Mouse (Mus musculus) midbrain, embryonic 13.5 days (tissue): Measurements from ENCODE around the gene Lta. TPM values are rescaled to one million over a fixed set of nuclear protein-coding genes. Genes with fewer than 3 reads are reported as not detected.

Source experiments
- ATAC-seq: fragments of 200-750 bp; cut with Nextera tagmentation; 2 replicates; pipeline ENCODE4 v1.8.0; 2017; ENCODE audit warnings: mild to moderate bottlenecking, moderate TSS enrichment, moderate library complexity
- H3K27ac ChIP-seq: fragments of 300-500 bp; sonication (generic); 2 replicates; pipeline ENCODE4 v1.5.1; 2015; ENCODE audit warnings: inconsistent platforms, mild to moderate bottlenecking, moderate library complexity
- H3K27me3 ChIP-seq: fragments of 300-500 bp; sonication (generic); 2 replicates; pipeline ENCODE4 v1.6.1; 2015; ENCODE audit warnings: mild to moderate bottlenecking, inconsistent platforms
- H3K36me3 ChIP-seq: fragments of 300-500 bp; sonication (generic); 2 replicates; pipeline ENCODE4 v1.6.1; 2015; ENCODE audit warnings: mild to moderate bottlenecking, inconsistent platforms
- H3K4me1 ChIP-seq: fragments of 300-500 bp; sonication (generic); replicated peaks from 2 replicates; pipeline ENCODE4 v1.6.1; 2015; ENCODE audit warnings: inconsistent platforms
- H3K4me2 ChIP-seq: fragments of 300-500 bp; sonication (generic); replicated peaks from 2 replicates; pipeline ENCODE4 v1.6.1; 2015; ENCODE audit warnings: moderate library complexity, mild to moderate bottlenecking, inconsistent platforms
- H3K4me3 ChIP-seq: fragments of 300-500 bp; sonication (generic); replicated peaks from 2 replicates; pipeline ENCODE4 v1.5.1; 2015; ENCODE audit warnings: mild to moderate bottlenecking, inconsistent platforms
- H3K9ac ChIP-seq: fragments of 300-500 bp; sonication (generic); replicated peaks from 2 replicates; pipeline ENCODE4 v1.6.1; 2015; ENCODE audit warnings: mild to moderate bottlenecking, inconsistent platforms
- H3K9me3 ChIP-seq: fragments of 300-500 bp; sonication (generic); 2 replicates; pipeline ENCODE4 v1.6.1; 2016; ENCODE audit warnings: mild to moderate bottlenecking, inconsistent platforms
- WGBS: fragments of 180-500 bp; shearing (Covaris S2); methylation state at CpG from one replicate; pipeline ENCODE4 v1.1.7; 2015; 5-methylcytosine and 5-hydroxymethylcytosine counted together
- polyA plus RNA-seq: library from polyadenylated mRNA; unstranded; fragments of >200 nt; fragmentation: Nextera tagmentation; extraction: Ambion mirVana; gene quantifications from 2 replicates; pipeline ENCODE4 v1.2.1, GENCODE M21; 2015

The Lta gene
- polyA plus RNA-seq, 1 experiment from 2014 or later: 0.11 TPM

DNA sequence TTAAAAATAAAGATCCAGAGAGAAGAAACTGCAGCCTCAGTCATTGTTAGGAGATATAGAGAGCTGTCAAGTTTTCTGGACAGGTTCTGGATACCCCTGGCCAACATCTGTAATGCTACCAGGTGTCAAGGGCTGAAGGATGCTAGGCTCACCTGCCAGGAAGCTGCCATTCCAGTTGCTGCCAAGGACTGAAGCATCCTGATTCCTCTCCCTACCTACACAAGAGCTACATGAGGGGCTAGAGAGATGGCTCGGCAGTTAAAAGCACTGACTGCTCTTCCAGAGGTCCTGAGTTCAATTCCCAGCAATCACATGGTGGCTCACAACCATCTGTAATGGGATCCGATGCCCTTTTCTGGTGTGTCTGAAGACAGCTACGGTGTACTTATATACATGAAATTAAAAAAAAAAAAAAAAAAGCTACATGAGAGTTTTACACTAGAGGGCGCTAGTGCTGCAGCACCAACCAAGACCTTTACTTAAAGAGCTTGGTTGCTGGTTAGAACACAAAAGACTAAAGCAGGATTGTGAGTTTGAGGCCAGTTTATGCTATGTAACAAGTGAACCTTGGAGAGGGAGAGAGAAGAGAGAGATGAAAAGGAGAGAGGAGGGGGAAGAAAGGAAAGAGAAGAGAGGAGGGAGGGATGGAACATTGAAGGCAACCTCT lies 36.5 kb downstream of the Lta start:
- H3K4me1 ChIP-seq: peaks cover 11% of the 10 kb centered on the region
- no peak for ATAC-seq
- peak overlapping the region; percentile 57 for H3K27ac ChIP-seq
- H3K4me3 ChIP-seq: no peak overlapping the region
- no peaks in the 10 kb centered on the region for H3K9me3 ChIP-seq
- peaks cover 3% of the 10 kb centered on the region; the same call in 1 of the 2 replicates for H3K27me3 ChIP-seq
- no peak overlapping the region for H3K9ac ChIP-seq
- H3K4me2 ChIP-seq: no peak overlapping the region
- 18% methylated on average over 4 of the region's 4 CpGs for WGBS
- no peaks in the 10 kb centered on the region for H3K36me3 ChIP-seq

DNA sequence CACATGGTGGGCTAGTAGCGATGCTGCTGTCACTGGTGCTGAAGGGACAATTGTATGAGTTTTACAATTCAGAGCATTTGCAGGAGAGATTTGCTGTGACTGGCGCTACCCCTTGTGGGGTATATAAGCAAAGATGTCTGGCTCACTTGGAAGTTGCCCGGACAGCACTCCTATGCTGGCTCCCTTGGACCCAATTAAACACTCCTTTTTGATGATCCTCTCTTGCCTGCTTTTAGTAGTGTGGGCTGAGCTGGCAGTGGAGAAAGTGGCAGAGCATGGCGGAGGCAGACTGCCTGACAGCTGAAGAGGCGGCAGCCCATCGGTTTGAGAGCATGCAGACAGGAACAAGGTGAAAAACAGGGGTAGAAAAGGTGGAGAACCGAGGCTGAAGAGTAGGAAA lies 37.4 kb downstream of the Lta start:
- H3K4me2 ChIP-seq: no peak overlapping the region
- peaks cover 18% of the 10 kb centered on the region for H3K4me1 ChIP-seq
- H3K27ac ChIP-seq: no peak overlapping the region
- 90% methylated on average over 7 of the region's 7 CpGs for WGBS
- no peaks in the 10 kb centered on the region for H3K9me3 ChIP-seq
- H3K9ac ChIP-seq: no peak overlapping the region
- H3K27me3 ChIP-seq: no peaks in the 10 kb centered on the region
- ATAC-seq: no peak
- no peak overlapping the region for H3K4me3 ChIP-seq
- H3K36me3 ChIP-seq: no peaks in the 10 kb centered on the region

DNA sequence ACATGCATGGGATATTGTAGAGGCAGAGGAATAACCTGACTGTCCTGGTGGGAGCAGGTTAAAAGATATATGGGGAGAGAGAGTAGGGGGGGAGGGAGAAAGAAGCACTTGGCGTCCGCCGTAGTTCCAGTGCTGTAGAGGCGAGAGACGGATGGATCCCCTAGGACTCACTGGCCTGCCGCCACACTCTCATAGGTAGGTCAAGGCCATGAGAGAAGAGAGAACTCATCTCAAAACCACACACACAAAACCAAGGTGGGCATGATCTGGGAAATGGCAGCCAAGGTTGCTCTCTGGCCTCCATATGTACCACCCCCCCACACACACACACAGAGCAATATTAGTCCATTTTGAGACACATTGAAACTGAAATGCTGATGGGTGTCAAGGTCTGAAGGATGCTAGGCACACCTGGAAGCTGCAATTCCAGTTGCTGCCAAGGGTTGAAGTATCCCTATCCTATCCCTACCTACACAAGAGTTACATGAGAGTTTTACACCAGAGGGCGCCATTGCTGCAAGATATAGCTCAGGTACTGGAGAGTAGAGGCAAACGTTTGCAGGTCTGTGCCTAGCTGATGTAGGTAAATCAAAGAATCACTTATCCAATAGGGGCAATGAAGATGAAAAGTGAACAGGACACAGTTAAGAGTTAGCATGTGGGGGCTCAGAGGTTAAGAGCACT lies 38.7 kb downstream of the Lta start:
- H3K9me3 ChIP-seq: no peaks in the 10 kb centered on the region
- H3K4me1 ChIP-seq: peaks cover 31% of the 10 kb centered on the region
- H3K4me2 ChIP-seq: peak overlapping the region; percentile 91
- WGBS: 70% methylated on average over 8 of the region's 8 CpGs
- H3K27ac ChIP-seq: peak overlapping the region; percentile 97
- peaks cover 7% of the 10 kb centered on the region for H3K36me3 ChIP-seq
- H3K4me3 ChIP-seq: peak overlapping the region; percentile 99
- no peaks in the 10 kb centered on the region for H3K27me3 ChIP-seq
- ATAC-seq: no peak
- H3K9ac ChIP-seq: peak overlapping the region; percentile 67

DNA sequence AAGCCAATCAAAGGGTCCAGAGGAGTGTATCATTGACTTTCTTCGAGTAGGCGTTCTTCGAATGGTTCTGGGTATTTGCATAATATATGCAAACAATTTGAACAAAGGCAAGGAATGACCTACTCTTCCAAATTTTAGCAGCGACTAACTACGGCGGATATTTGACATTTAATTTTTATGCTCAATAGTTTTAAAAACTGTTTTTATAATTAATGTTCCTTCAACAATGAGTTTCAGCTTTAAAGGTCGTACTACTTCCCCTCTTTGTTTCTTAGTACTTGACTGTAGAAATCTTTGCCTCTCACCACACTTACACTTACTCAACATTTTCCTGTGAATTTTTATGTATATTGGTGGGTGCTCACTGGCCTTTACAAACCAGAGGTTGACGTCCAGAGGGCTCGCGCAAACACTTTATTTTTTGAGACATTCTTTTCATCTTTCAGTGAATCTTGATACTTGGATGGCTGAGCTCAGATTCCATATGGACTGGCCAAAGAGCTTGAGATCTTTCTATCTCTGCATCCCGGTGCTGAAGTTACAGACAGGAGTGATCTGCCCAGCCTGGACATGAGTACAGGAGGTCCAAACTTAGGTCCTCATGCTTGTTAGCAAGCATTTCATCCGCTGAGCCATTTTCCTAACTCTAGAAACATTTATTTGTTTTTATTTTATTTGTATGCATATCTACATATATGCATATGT lies 39.5 kb downstream of the Lta start:
- Histone ChIP-seq H3K9ac (peak overlapping the region; percentile 67), H3K4me3 (peak overlapping the region; percentile 99), H3K4me1 (peaks cover 35% of the 10 kb centered on the region), H3K9me3 (no peaks in the 10 kb centered on the region), H3K27me3 (no peaks in the 10 kb centered on the region), H3K27ac (peak overlapping the region; percentile 97), H3K4me2 (peak overlapping the region; percentile 91), H3K36me3 (peaks cover 16% of the 10 kb centered on the region)
- peak; percentile 83 for ATAC-seq
- WGBS: 24% methylated on average over 12 of the region's 12 CpGs

DNA sequence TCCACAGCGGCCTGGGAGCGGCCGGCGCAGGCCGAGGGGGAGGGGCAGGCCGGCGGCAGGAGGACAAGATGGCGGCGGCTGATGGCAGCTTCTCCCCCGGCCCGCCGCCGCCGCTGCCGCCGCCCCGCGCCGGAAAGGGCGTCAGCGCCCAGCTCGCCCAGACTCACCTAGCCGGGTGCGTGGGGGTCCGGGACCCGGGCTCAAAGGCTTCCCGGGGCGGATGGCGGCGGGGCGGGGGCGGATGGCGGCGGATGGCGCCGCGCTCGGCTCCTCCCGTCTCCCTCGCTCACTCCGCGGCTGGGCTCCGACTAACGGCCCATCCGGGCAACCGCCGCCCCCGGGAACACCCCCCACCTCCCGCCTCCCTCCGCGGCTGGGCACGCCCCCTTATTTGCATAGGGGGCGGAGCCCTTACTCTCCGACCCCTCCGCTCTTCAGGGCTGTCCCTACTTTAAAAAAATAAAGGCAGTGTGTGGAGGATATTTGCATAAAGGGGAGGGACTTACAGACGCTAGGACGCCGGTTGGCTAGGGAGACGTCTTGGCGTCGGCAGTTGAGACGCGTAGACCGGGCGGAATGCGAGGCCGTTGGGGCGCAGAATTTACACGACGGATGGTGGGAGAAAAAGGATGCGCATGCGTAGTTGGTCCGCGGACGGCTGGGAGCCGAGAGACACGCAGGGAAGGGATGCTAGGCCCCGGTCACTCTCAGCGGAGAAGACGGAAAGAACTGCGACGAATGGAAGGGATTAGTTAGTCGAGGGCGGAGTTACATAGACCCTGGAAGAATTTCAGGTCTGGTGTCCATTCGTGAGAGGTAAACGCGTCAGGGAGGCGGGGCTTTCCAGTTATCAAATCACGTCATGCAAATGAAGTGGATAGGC lies 40.3 kb downstream of the Lta start, which contains the start of gene Prrc2a:
Gene Prrc2a (minus strand): TSS at position 330 of the 883 bp plus-strand sequence.
- Histone ChIP-seq H3K36me3 (peaks cover 24% of the 10 kb centered on the region), H3K27me3 (no peaks in the 10 kb centered on the region), H3K4me3 (peak within 1 kb of the TSS; percentile 99), H3K9ac (peak within 1 kb of the TSS; percentile 100), H3K27ac (peak within 1 kb of the TSS; percentile 97), H3K4me1 (peaks cover 35% of the 10 kb centered on the region), H3K9me3 (no peaks in the 10 kb centered on the region), H3K4me2 (peak within 1 kb of the TSS; percentile 91)
- WGBS: under 1% methylated on average over 58 of the region's 89 CpGs
- peak; percentile 95 for ATAC-seq

DNA sequence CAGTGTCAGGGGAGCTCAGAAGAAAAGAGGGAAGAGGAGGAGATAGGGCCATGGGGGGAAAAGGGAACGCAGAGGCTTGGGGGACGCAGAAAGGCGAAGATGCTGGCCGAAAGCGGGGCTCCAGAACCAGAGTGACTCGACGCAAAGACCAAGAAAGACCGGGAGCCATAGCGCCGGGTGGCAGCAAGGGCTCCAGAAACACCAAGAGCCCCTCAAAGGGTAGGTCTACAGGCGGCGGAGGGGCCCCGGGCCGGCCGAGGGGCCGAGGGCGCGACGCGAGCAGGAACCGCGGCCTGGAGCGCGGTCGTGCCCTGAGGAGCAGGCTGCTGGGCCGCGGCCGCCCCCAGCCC lies 41.0 kb downstream of the Lta start:
- Histone ChIP-seq H3K36me3 (peaks cover 30% of the 10 kb centered on the region), H3K27ac (peak overlapping the region; percentile 97), H3K27me3 (no peaks in the 10 kb centered on the region), H3K4me1 (peaks cover 35% of the 10 kb centered on the region), H3K9ac (peak overlapping the region; percentile 100), H3K4me2 (peak overlapping the region; percentile 91), H3K9me3 (no peaks in the 10 kb centered on the region), H3K4me3 (peak overlapping the region; percentile 99)
- no peak for ATAC-seq
- under 1% methylated on average over 27 of the region's 28 CpGs for WGBS

DNA sequence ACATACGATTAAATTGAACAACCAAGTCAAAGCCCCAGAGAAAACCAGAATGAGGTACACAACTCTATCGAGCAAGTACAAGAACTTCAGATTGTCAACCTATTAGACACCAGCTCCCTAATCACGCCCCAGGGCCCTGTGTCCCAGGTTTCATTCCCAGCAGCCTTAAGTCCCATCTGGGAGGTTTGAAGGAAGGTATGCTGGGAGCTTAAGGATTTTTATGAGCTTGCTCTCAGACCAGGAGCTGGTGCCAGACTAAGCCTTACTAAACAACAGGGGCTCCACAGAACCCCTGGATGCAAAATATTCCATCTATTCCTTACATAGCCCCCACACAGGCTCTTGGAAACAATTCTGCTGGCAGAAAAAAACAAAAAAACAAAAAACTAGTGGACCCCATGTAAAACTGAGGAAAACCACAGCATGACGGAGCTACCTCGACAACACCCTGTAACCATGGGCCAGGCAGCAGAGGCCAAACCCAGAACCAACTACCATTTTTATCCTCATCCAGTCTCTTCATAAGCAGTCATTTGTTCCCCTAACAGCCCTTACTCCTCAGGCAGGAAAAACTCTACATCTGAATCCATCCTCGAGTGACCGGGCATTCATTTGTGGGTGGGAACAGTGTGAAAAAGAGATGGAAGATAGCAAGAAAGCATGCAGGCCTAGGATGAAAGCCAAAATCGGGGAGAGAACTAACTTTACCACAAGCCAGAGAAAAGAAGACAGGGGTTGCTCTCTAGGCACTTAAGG lies 41.6 kb downstream of the Lta start:
- WGBS: 10% methylated on average over 8 of the region's 8 CpGs
- H3K27ac ChIP-seq: peak overlapping the region; percentile 97
- H3K4me1 ChIP-seq: peaks cover 35% of the 10 kb centered on the region

DNA sequence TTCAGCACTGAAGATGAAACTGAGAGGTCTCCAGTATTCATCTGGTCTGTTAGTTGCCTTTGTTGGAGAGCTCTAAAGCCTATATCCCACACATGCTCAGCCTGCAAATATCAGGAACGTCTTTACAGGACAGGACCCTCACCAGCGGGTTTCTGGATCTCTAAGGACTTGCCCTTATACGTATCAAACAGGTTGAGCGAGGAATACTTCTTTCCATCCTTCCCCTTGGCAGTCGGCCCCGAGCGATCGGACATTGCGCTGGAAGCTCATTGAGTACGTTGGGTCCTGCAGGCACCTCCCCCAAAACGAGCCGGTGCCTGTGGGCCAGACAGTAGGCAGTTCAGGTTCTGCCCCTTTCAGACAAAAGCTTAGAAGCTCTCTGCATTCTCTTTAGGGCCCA lies 42.4 kb downstream of the Lta start:
- no peaks in the 10 kb centered on the region for H3K9me3 ChIP-seq
- H3K36me3 ChIP-seq: peaks cover 45% of the 10 kb centered on the region
- peak overlapping the region; percentile 99 for H3K4me3 ChIP-seq
- peak overlapping the region; percentile 91 for H3K4me2 ChIP-seq
- H3K9ac ChIP-seq: peak overlapping the region; percentile 100
- ATAC-seq: no peak
- WGBS: 51% methylated on average over 12 of the region's 12 CpGs
- H3K4me1 ChIP-seq: peaks cover 35% of the 10 kb centered on the region
- H3K27me3 ChIP-seq: no peaks in the 10 kb centered on the region
- H3K27ac ChIP-seq: peak overlapping the region; percentile 14

More for the DNA sequence above, 41.6 kb downstream of the Lta start:
- no peaks in the 10 kb centered on the region for H3K9me3 ChIP-seq
- peaks cover 37% of the 10 kb centered on the region for H3K36me3 ChIP-seq
- H3K4me2 ChIP-seq: peak overlapping the region; percentile 91
- ATAC-seq: no peak
- H3K4me3 ChIP-seq: peak overlapping the region; percentile 99
- peak overlapping the region; percentile 100 for H3K9ac ChIP-seq
- H3K27me3 ChIP-seq: no peaks in the 10 kb centered on the region

DNA sequence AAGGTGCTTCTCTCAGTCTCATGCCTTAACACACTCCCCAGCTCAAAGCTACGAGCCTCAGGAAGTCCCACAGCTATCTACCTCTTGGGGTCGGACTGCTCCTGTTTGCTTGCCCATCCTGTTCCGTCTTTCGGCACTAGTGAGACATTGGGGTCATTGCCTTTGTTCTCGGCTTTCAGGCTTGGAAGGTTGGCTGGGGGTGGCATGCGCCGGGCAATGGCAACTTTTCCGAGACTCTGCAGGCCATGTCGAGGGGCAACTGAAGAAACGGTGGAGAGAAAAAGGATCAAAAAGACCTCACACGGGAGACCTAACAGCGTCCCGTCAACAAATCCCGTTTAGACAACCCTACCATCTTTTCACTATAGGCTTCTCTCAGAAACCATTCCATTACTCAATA lies 43.0 kb downstream of the Lta start:
- Histone ChIP-seq H3K4me2 (peak overlapping the region; percentile 91), H3K4me1 (peaks cover 35% of the 10 kb centered on the region), H3K27me3 (no peaks in the 10 kb centered on the region), H3K9ac (peak overlapping the region; percentile 100), H3K36me3 (peaks cover 51% of the 10 kb centered on the region), H3K9me3 (no peaks in the 10 kb centered on the region), H3K4me3 (peak overlapping the region; percentile 99), H3K27ac (no peak overlapping the region)
- ATAC-seq: no peak
- 73% methylated on average over 14 of the region's 14 CpGs for WGBS

DNA sequence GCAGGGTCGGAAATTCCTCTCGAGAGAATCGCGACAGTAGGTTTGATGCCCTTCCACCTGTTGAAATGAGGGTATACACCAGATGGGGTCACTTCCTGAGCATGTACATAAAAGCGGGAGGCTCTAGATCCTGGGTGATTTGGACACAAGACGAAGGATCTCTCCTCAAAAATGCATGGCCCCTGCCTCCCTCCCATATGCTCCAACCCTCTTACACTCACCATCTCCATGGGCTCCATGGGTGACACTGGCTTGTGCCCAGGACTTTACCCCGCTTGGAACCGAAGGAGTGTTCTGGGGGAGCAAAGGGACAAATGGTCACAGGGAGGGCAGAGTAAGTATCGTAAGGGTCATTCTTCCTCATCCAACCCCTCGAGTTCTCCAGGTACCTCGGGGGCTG lies 43.7 kb downstream of the Lta start:
- peak overlapping the region; percentile 91; the same call in 1 of the 2 replicates for H3K4me2 ChIP-seq
- 0 out of 2 replicates have a peak overlapping the region, but pooled peaks have one; percentile 100 for H3K9ac ChIP-seq
- no peaks in the 10 kb centered on the region for H3K27me3 ChIP-seq
- no peak overlapping the region for H3K27ac ChIP-seq
- peaks cover 33% of the 10 kb centered on the region for H3K4me1 ChIP-seq
- WGBS: 89% methylated on average over 11 of the region's 11 CpGs
- no peak for ATAC-seq
- peaks cover 58% of the 10 kb centered on the region for H3K36me3 ChIP-seq
- H3K9me3 ChIP-seq: no peaks in the 10 kb centered on the region
- 0 out of 2 replicates have a peak overlapping the region, but pooled peaks have one; percentile 99 for H3K4me3 ChIP-seq

DNA sequence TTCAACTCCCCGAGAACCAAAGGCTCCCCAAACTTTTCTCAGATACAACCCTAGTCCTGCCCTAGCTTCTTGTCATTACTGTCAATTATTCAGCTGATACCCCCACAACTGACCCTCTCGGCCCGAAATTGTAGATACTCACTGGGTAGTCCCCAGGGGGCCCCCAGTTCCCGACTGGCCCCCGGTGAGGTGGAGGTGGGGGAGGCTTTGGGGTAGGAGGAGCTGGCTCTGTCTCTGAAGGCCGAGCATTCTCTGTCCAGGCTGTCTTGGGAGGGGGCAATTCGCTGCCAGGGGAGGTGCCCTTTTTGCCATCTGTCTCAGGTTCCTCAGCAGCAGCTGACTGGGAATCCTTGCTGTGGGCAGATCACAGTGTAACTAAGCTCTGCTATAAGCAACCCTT lies 45.5 kb downstream of the Lta start:
- Histone ChIP-seq H3K4me1 (peaks cover 24% of the 10 kb centered on the region), H3K4me2 (no peak overlapping the region), H3K9ac (no peak overlapping the region), H3K4me3 (no peak overlapping the region), H3K27me3 (no peaks in the 10 kb centered on the region), H3K27ac (no peak overlapping the region), H3K9me3 (no peaks in the 10 kb centered on the region), H3K36me3 (peaks cover 76% of the 10 kb centered on the region)
- WGBS: 85% methylated on average over 7 of the region's 7 CpGs
- no peak for ATAC-seq
